Mouse (Mus musculus) erythroblast, embryonic 14.5 days (primary cell): ENCODE data around the gene Max.

ENCODE experiments used
- GATA1 ChIP-seq: IDR thresholded peaks from 2 replicates; pipeline ENCODE4 v1.6.1; 2012; ENCODE audit warnings: low read length, inconsistent platforms, mixed read lengths
- TAL1 ChIP-seq: IDR thresholded peaks from 3 replicates; pipeline ENCODE4 v1.6.1; 2012; ENCODE audit warnings: low read length, inconsistent platforms, mixed read lengths

DNA sequence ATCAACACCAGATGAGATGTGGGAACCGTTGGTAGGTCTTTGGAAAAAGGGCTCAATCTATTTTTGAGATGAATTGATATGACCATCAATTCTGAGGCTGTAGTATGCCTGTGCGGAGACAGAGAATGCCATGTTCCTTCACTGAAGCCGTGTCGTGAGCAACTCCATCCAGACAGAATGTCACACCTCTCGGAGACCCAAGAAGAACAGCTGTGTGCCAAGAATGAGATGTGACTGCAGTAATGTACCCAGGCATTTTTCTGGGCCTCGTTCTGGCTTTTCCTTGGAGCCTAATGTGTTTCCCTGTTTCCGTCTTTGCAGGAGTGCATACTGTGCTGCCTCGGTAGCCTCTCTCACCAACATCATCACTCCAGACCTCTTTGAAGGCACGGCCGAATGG is 65.0 kb downstream of the Max start:
- TF ChIP-seq TAL1 (no peak), GATA1 (no peak)
